Mouse (Mus musculus) stomach, embryonic 16.5 days (tissue): ENCODE results near the gene Cdca5. TPM values are rescaled to one million over a fixed set of nuclear protein-coding genes. Genes with fewer than 3 reads are reported as not detected.

Source experiments
- ATAC-seq: fragments of 200-750 bp; cut with Nextera tagmentation; 2 replicates; pipeline ENCODE4 v1.8.0; 2017; ENCODE audit warnings: moderate number of reproducible peaks, moderate TSS enrichment; ENCODE audit not compliant: insufficient read depth, low FRiP score
- H3K27ac ChIP-seq: fragments of 300-500 bp; sonication (generic); 2 replicates; pipeline ENCODE4 v1.5.1; 2014; ENCODE audit warnings: low read length
- H3K27me3 ChIP-seq: fragments of 300-500 bp; sonication (generic); 2 replicates; pipeline ENCODE4 v1.6.1; 2014; ENCODE audit warnings: low read length, control low read depth, mixed read lengths; ENCODE audit not compliant: control insufficient read depth, insufficient read depth
- H3K36me3 ChIP-seq: fragments of 300-500 bp; sonication (generic); 2 replicates; pipeline ENCODE4 v1.6.1; 2014; ENCODE audit warnings: low read length; ENCODE audit not compliant: control insufficient read depth, insufficient read depth
- H3K4me1 ChIP-seq: fragments of 300-500 bp; sonication (generic); 2 replicates; pipeline ENCODE4 v1.6.1; 2014; ENCODE audit warnings: low read length, control low read depth, mixed read lengths; ENCODE audit not compliant: control insufficient read depth, insufficient read depth
- H3K4me2 ChIP-seq: fragments of 300-500 bp; sonication (generic); 2 replicates; pipeline ENCODE4 v1.6.1; 2014; ENCODE audit warnings: low read depth, low read length, mixed read lengths
- H3K4me3 ChIP-seq: fragments of 300-500 bp; sonication (generic); replicated peaks from 2 replicates; pipeline ENCODE4 v1.5.1; 2014; ENCODE audit warnings: mild to moderate bottlenecking, low read length
- H3K9ac ChIP-seq: fragments of 300-500 bp; sonication (generic); 2 replicates; pipeline ENCODE4 v1.6.1; 2014; ENCODE audit warnings: low read length
- H3K9me3 ChIP-seq: fragments of 300-500 bp; sonication (generic); replicated peaks from 2 replicates; pipeline ENCODE4 v1.6.1; 2016; ENCODE audit warnings: low read length, control low read depth; ENCODE audit not compliant: control insufficient read depth
- WGBS: fragments of 180-500 bp; shearing (Covaris S2); extraction: QIAGEN DNeasy Blood & Tissue Kit; methylation state at CpG from one replicate; pipeline ENCODE4 v1.1.7; 2014; 5-methylcytosine and 5-hydroxymethylcytosine counted together
- microRNA-seq: library from miRNA; unstranded; fragments of <30 nt; microRNA quantifications from one replicate; pipeline ENCODE4, GENCODE M21; 2016
- polyA plus RNA-seq: library from polyadenylated mRNA; unstranded; fragments of >200 nt; fragmentation: Nextera tagmentation; extraction: Ambion mirVana; gene quantifications from 2 replicates; pipeline ENCODE4 v1.2.1, GENCODE M21; 2015

Gene Cdca5
- polyA plus RNA-seq, 1 experiment from 2014 or later: 29.9 TPM

- no peaks in the 10 kb centered on the region for H3K27me3 ChIP-seq
- WGBS: 3% methylated on average over 16 of the region's 16 CpGs
- H3K27ac ChIP-seq: peak overlapping the region; percentile 94
- peaks cover 12% of the 10 kb centered on the region for H3K4me1 ChIP-seq
- peak overlapping the region; percentile 70 for H3K4me2 ChIP-seq
- peaks cover 7% of the 10 kb centered on the region; the same call in 1 of the 2 replicates for H3K36me3 ChIP-seq
- peak overlapping the region; percentile 86 for H3K9ac ChIP-seq
- H3K4me3 ChIP-seq: peak overlapping the region; percentile 71
- 0 out of 2 replicates have a peak, but pooled peaks cover 4% of the 10 kb centered on the region for H3K9me3 ChIP-seq
- no peak; the same call in 1 of the 2 replicates for ATAC-seq
Measured at GRCm38 (mm10) chr19:6140374-6140677, 55.5 kb downstream of the Cdca5 start.

DNA sequence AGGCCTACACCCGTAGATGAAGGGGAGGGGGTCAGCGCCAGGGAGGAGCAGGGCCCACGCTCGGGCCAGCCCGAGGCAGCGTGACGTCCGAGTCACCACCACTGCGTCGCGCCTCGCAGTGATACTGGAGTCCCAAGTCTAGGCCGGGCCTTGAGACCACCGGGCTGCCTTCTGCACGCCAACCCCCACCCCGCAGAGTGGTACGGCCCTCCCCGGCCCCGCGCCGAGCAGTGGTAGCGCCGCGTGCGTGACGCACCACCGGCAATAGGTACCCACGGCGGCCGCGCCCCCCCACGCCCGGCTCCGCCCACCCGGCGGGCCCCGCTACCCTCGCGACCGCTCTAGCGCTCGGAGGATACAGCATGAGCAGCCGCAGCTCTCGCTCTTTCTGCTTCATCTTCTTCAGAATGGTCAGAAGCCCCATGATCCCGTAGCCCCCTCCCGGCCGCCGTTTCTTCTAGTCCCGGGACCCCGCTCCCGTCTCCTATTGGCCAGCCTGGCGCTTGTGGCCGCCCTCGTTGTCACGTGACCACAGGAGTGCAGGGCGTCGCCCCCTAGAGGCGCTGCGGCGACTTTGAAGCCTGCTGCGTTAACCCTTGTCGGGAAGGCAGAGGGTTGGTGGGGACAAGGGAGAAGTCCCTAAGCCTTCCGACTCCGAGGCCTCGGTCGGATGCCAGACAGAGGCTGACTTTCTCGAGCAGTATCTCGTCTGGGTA, 56.1 kb downstream of the Cdca5 start, which contains the start of gene Batf2:
Gene Batf2, plus strand, starts transcription at position 306 of the 716 bp plus-strand sequence.
- peak; percentile 95 for ATAC-seq
- Histone ChIP-seq H3K4me3 (peak within 1 kb of the TSS; percentile 71), H3K9me3 (0 out of 2 replicates have a peak, but pooled peaks cover 4% of the 10 kb centered on the region), H3K27ac (peak within 1 kb of the TSS; percentile 94), H3K9ac (peak within 1 kb of the TSS; percentile 86), H3K4me1 (peaks cover 12% of the 10 kb centered on the region), H3K4me2 (peak within 1 kb of the TSS; percentile 70), H3K36me3 (peaks cover 7% of the 10 kb centered on the region; the same call in 1 of the 2 replicates), H3K27me3 (no peaks in the 10 kb centered on the region)
- under 1% methylated on average over 62 of the region's 68 CpGs for whole genome bisulfite sequencing

DNA sequence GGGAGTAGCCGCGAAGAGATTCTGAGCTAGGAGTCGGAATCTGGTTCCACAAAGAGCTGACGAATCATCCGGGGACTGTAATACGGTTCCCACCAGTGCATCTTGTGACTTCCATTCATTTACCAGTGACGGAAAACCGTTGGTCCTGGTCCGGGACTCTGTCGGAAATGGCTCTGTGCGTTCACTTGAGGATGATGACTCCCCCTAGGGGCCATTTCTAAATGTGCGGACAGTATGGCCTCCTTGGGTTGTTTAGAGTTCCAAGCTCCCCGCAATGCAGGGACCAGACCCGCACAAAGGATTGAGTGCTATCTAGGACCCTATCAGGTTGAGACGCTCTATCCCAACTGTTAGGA, 56.6 kb downstream of the Cdca5 start, which contains the start of gene Arl2:
Gene Arl2, minus strand, starts transcription at position 155 of the 356 bp plus-strand sequence.
- Histone ChIP-seq H3K9me3 (0 out of 2 replicates have a peak, but pooled peaks cover 4% of the 10 kb centered on the region), H3K4me3 (peak within 1 kb of the TSS; percentile 71), H3K9ac (peak within 1 kb of the TSS; percentile 86), H3K27ac (peak within 1 kb of the TSS; percentile 94), H3K4me1 (peaks cover 12% of the 10 kb centered on the region), H3K4me2 (peak within 1 kb of the TSS; percentile 70), H3K36me3 (peaks cover 6% of the 10 kb centered on the region; the same call in 1 of the 2 replicates), H3K27me3 (no peaks in the 10 kb centered on the region)
- WGBS: under 1% methylated on average over 15 of the region's 15 CpGs
- peak; percentile 66 for ATAC-seq

Small RNA genes within 50 kb of the gene (microRNA-seq; reads per million reads assigned to microRNA genes)
- not detected for gene Mir6988

Other genes with a start within 250 kb of the Cdca5 start
- gene Frmd8, start 209.7 kb upstream of the Cdca5 start, polyA plus RNA-seq: 27.4 and 29.5 TPM in 2 replicates
- gene Slc25a45, start 207.2 kb upstream of the Cdca5 start, polyA plus RNA-seq: 5.1 and 5.5 TPM in 2 replicates
- gene Tigd3, start 190.8 kb upstream of the Cdca5 start, polyA plus RNA-seq: 1.7 and 1.8 TPM in 2 replicates
- 117 and 127 TPM in 2 replicates for gene Dpf2, start 172.0 kb upstream of the Cdca5 start, polyA plus RNA-seq
- gene Cdc42ep2, start 160.2 kb upstream of the Cdca5 start, polyA plus RNA-seq: 13.4 and 13.9 TPM in 2 replicates
- 49.6 and 50.4 TPM in 2 replicates for gene Pola2, start 120.8 kb upstream of the Cdca5 start, polyA plus RNA-seq
- gene Slc22a20, start 98.8 kb upstream of the Cdca5 start, polyA plus RNA-seq: not detected in 2 replicates
- 22.0 and 22.7 TPM in 2 replicates for gene Capn1, start 69.1 kb upstream of the Cdca5 start, polyA plus RNA-seq
- 27.5 and 29.2 TPM in 2 replicates for gene Syvn1, start 38.4 kb upstream of the Cdca5 start, polyA plus RNA-seq
- gene Mrpl49, start 27.2 kb upstream of the Cdca5 start, polyA plus RNA-seq: 63.2 and 65.9 TPM in 2 replicates
- gene Fau, start 27.1 kb upstream of the Cdca5 start, polyA plus RNA-seq: 635 and 729 TPM in 2 replicates
- gene Znhit2, start 23.8 kb upstream of the Cdca5 start, polyA plus RNA-seq: 25.0 and 26.0 TPM in 2 replicates
- gene Tm7sf2, start 16.6 kb upstream of the Cdca5 start, polyA plus RNA-seq: 25.5 and 29.1 TPM in 2 replicates
- gene Vps51, start 7.8 kb upstream of the Cdca5 start, polyA plus RNA-seq: 61.8 and 69.0 TPM in 2 replicates
- gene Tmem262, start 5.0 kb upstream of the Cdca5 start, polyA plus RNA-seq: not detected in 2 replicates
- 0.71 and 1.3 TPM in 2 replicates for gene Gm28374, start 2.7 kb upstream of the Cdca5 start, polyA plus RNA-seq
- 62.7 and 70.3 TPM in 2 replicates for gene Zfpl1, start within 50 bp of the Cdca5 start, polyA plus RNA-seq
- 0.19 TPM in 1 of 2 replicates, not detected in the other for gene AC131692.1, start 9.4 kb downstream of the Cdca5 start, polyA plus RNA-seq
- gene Naaladl1, start 20.8 kb downstream of the Cdca5 start, polyA plus RNA-seq: 1.2 and 2.9 TPM in 2 replicates
- 23.8 and 25.2 TPM in 2 replicates for gene Sac3d1, start 33.7 kb downstream of the Cdca5 start, polyA plus RNA-seq
- gene Snx15, start 43.3 kb downstream of the Cdca5 start, polyA plus RNA-seq: 30.9 and 31.9 TPM in 2 replicates
- 0.25 and 0.44 TPM in 2 replicates for gene Batf2, start 56.0 kb downstream of the Cdca5 start, polyA plus RNA-seq
- 96.8 and 106 TPM in 2 replicates for gene Arl2, start 56.6 kb downstream of the Cdca5 start, polyA plus RNA-seq
- not detected in 2 replicates for gene Majin, start 99.4 kb downstream of the Cdca5 start, polyA plus RNA-seq
- 0.41 and 0.48 TPM in 2 replicates for gene Gpha2, start 141.4 kb downstream of the Cdca5 start, polyA plus RNA-seq
- 20.6 and 22.1 TPM in 2 replicates for gene Ppp2r5b, start 150.9 kb downstream of the Cdca5 start, polyA plus RNA-seq
- 9.3 and 11.2 TPM in 2 replicates for gene Atg2a, start 156.7 kb downstream of the Cdca5 start, polyA plus RNA-seq
- 77.2 and 98.4 TPM in 2 replicates for gene Ehd1, start 191.7 kb downstream of the Cdca5 start, polyA plus RNA-seq
- 1.9 and 2.0 TPM in 2 replicates for gene Cdc42bpg, start 221.5 kb downstream of the Cdca5 start, polyA plus RNA-seq
- gene Men1, start 250.0 kb downstream of the Cdca5 start, polyA plus RNA-seq: 59.0 and 60.2 TPM in 2 replicates